Mouse (Mus musculus): Measurements from ENCODE around the gene Asb16.
A peak's percentile ranks its signal among the peaks of the same experiment; 100 is the strongest.

Gene Asb16

GRCm38 (mm10) chr11:102288027-102288804 is 19.7 kb downstream of the Asb16 start:
- no peak for DNase-seq

- no peak for DNase-seq
These were observed 20.4 kb downstream of the Asb16 start for GRCm38 (mm10) chr11:102288913-102289312.

GRCm38 (mm10) chr11:102289511-102290100 is 21.1 kb downstream of the Asb16 start:
- DNase-seq, result no peak

GRCm38 (mm10) chr11:102290141-102290540 is 21.6 kb downstream of the Asb16 start:
- DNase-seq, result no peak

- DNase-seq, result peak; percentile 49
These were observed 22.6 kb downstream of the Asb16 start for GRCm38 (mm10) chr11:102291051-102291535.

- DNase-seq, result no peak
These were observed 25.4 kb downstream of the Asb16 start for GRCm38 (mm10) chr11:102293971-102294370.

- no peak for DNase-seq
These were observed 25.9 kb downstream of the Asb16 start for GRCm38 (mm10) chr11:102294416-102294815.

- DNase-seq, result peak; percentile 71
These were observed 26.5 kb downstream of the Asb16 start for GRCm38 (mm10) chr11:102294887-102295597.

- DNase-seq, result no peak
These were observed 27.3 kb downstream of the Asb16 start for GRCm38 (mm10) chr11:102295598-102296471.

- DNase-seq, result peak; percentile 98
These were observed 28.2 kb downstream of the Asb16 start, which contains the start of gene Atxn7l3 for GRCm38 (mm10) chr11:102296491-102297472. Gene Atxn7l3 (minus strand): TSS chr11:102296631.

- DNase-seq, result no peak
These were observed 29.3 kb downstream of the Asb16 start for GRCm38 (mm10) chr11:102297577-102298556.

- no peak for DNase-seq
These were observed 31.3 kb downstream of the Asb16 start for GRCm38 (mm10) chr11:102299839-102300238.

GRCm38 (mm10) chr11:102304141-102304540 is 35.6 kb downstream of the Asb16 start:
- DNase-seq, result no peak

- DNase-seq, result no peak
These were observed 36.8 kb downstream of the Asb16 start for GRCm38 (mm10) chr11:102305359-102305758.

GRCm38 (mm10) chr11:102308104-102308503 is 39.6 kb downstream of the Asb16 start:
- DNase-seq, result peak; percentile 36

GRCm38 (mm10) chr11:102308979-102309378 is 40.4 kb downstream of the Asb16 start:
- peak; percentile 95 for DNase-seq

- DNase-seq, result peak; percentile 51
These were observed 41.5 kb downstream of the Asb16 start for GRCm38 (mm10) chr11:102309821-102310617.

GRCm38 (mm10) chr11:102310768-102311695 is 42.5 kb downstream of the Asb16 start:
- DNase-seq, result peak; percentile 50

Data from cerebellum, adult 9-10 months (tissue).